Mouse (Mus musculus) ovary, postnatal 36 days (tissue): ENCODE measurements around the gene Pard3b.
"Not testable (repeated sequence)": the region's sequence is repeated elsewhere in the genome, so short reads cannot be mapped to it uniquely, and the experiment has no call there.

ENCODE experiments used
- DNase-seq: peaks from one replicate; pipeline ENCODE4 v3.0.0; 2022; ENCODE audit warnings: low spot score, mixed read lengths

Pard3b gene

GRCm38 (mm10) chr1:62576939-62577590 lies 938.4 kb downstream of the Pard3b start:
- DNase-seq: no peak

DNA sequence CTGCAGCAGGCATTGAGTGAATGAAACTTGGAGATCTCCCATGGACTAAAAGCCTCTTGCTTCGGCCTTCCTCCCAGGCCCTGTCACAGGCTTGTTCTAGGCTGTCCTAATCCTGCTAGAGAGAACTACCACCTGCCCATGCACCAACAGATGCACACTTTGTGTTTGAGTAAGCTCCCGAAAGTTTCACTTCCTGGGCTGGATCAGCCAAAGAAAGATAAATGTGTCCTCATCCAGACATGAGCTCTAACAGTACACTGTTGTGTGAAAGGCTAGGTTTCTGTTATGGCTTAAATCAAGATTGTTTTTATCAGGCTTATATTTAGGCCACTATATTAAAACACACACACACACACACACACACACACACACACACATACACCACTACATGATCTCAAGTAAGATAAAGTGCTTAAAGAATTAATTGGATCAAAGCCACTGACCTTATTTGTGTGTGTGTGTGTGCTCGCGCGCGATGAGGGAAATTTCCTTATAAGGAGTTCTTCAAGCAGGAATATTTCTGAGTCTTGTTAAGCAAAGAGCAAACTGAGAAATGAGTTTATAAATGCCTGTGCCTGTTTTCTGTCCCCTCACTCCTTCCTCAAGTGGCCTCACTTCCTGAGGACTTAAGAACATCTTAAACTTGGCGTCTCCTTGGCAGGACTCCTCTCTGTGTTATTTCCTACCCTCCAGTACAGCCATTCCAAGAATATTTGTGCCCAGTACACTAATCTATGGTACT lies 940.6 kb downstream of the Pard3b start:
- no peak for DNase-seq

GRCm38 (mm10) chr1:62580314-62580935 lies 941.8 kb downstream of the Pard3b start:
- no peak for DNase-seq

GRCm38 (mm10) chr1:62582476-62582875 lies 943.9 kb downstream of the Pard3b start:
- DNase-seq: no peak

GRCm38 (mm10) chr1:62587536-62587935 lies 948.9 kb downstream of the Pard3b start:
- no peak for DNase-seq

- DNase-seq: no peak
Observed at GRCm38 (mm10) chr1:62591296-62592031, 952.8 kb downstream of the Pard3b start.

DNA sequence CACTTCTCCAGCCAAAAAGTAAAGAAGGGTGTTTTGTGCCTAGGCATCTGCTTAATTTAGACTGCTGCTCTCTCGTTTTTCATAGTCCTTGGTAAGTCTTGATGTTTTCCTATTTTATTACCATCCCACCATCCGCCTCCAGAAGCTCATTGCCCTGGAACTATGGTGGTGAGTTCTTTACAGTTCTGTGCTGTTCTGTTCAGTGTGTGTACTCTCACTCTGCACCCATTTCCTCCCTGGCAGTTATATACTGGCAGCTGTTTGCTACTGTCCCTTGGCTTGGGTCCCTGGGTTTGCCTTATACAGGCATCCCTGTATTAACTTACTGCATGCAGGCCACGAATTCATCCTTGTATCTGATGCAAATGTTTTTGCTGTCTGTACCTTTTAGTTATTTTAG lies 956.8 kb downstream of the Pard3b start:
- no peak for DNase-seq

GRCm38 (mm10) chr1:62597751-62598400 lies 959.3 kb downstream of the Pard3b start:
- DNase-seq: no peak

DNA sequence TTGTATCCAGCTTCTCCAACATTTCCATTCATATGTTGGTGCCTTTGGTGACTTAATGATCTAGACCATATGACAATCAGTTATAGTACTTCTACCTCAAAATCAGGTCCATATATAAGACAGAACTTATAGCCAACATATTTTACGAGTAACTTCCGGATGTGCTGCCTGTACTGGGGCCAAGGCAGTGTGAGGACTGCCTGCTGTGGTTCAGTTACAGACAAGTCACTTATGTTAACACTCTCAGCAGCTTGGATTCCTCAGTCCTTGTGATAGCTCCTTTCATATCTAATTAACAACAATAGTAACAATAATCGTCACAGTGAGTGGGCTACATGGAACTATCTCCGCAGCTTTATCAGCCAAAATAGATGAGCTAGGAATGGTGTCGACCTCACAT lies 959.9 kb downstream of the Pard3b start:
- no peak for DNase-seq

- DNase-seq: not testable (repeated sequence)
Observed at GRCm38 (mm10) chr1:62604644-62605043, 966.0 kb downstream of the Pard3b start.

DNA sequence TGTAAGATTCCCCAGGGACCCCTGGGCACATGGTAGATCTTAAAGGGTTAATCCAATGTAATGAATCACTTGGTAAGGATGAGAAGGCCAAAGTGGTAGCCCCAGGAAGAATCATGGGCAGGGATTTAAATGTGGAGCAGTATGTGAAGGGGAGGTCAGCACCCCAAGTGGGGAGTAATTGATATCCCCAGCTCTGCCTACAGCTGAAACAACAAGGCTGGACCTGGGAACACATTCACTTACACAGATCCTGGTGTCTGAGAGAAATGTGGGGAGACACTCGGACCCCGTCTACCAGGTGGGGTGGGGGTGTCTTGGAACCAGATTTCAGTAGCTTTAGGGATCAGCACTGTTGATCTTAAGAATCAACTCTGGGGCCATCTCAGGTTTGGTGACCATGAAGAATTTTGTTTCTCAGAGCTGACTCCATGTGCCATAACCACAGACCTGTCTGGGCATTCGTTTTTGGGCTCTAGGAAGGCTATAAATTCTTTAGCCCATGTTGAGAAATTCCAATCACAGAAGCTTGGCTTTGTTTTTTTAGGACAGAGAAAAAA lies 979.6 kb downstream of the Pard3b start:
- DNase-seq: no peak

- no peak for DNase-seq
Observed at GRCm38 (mm10) chr1:62619456-62619855, 980.8 kb downstream of the Pard3b start.

DNA sequence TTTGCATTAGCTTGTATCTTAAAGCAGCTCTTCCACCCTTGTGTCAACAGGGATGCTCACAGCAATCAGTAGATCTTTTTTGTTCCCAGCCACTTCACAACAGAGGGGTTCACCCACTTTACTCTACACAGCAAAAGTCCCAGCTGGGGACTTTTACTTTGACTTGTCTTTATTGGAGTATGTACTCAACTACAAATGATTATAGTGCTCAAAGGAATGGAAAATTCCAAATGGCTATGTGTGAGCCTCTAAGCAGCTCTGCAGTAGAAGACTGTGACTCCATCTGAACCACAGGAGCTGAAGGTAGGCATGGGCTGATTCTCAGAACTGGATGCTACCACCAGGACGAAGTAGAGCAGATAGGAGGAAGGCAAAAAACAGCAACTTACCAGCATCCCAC lies 983.8 kb downstream of the Pard3b start:
- DNase-seq: no peak

- no peak for DNase-seq
Observed at GRCm38 (mm10) chr1:62624166-62624565, 985.5 kb downstream of the Pard3b start.

- no peak for DNase-seq
Observed at GRCm38 (mm10) chr1:62624836-62625235, 986.2 kb downstream of the Pard3b start.

DNA sequence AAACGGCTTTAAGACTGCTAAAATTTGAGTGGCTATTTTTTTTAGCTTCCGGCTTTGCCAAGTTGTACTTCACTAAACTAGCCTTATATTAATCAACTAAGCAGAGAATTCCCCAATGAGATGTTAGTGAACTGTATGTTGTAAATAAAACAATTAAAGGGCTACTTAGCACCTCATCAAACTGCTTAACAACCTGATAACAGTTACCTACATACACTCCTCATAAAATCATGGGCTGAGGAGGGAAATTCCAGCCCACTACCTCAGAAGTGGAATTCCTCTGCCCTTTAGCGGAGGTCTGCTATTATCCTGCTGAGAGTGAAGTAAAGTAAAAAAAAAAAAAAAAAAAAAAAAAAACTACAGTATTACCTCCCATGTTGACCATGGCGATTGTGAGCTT lies 986.7 kb downstream of the Pard3b start:
- no peak for DNase-seq

DNA sequence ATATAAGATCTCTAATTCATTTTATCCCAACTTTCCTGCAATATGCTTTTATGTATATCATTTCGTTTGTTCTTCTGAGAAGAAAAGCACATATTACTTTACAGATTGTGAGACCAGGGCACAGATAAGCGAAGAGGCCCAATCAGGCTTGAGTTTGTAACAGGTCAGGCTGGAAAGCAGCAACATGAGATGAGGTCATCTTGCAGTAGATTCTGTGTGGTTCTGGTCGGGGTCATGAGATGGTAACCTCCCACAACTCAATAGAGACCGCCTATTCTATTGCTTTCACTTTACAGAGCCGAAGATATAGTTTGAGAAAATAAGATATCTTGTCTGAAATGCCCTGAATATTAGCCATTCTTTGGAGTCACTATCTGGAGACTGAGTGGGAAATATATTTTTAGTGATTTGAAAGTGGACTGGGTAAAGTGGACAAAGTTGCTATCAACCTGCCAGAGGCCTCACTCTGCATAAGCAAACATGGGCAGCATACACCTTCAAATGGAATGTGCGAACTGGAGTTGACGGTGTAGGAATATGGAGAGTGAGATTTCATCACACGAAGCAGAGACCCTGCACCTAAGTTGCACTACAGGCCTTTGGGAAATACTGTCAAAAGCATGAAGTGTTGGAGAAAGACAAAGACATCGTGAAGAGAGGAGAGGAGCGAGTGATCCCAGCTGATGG lies 987.3 kb downstream of the Pard3b start:
- DNase-seq: no peak

- no peak for DNase-seq
Observed at GRCm38 (mm10) chr1:62629952-62630351, 991.3 kb downstream of the Pard3b start.

DNA sequence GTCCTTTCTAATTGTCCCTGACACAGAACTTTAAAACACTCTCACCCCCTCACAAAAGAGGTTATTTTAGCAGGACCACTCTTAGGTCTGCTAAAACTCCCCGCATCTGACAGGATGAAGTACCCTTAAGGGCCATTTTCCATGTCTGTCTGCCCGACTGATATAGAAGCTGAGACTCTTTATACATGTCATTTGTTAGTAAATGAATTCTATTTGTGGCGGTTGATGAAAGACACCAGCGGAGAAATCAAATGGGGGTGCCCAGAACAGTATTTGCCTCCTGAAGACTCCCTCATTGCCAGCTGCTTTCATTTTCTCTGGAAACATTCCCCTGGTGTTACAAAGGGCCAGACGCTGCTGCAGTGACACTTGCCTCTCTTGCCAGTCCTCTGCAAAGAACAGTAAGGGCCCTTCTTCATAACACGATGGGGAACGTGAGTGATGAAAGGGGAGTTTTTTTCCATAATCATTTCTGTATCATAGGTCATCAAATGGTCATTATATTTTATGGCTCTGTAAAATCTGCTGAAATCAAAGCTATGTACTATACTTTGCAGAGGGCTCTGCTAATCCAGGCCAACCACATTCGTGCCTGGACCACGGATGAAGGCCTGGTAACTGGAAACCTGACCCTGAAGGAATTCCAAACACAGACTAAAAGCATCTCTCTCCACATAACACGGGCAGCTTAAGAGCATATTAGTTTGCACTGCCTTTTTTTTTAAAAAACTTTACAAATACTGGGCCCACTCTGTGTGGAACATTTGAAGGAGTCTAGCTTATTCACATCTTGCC lies 993.1 kb downstream of the Pard3b start:
- no peak for DNase-seq

DNA sequence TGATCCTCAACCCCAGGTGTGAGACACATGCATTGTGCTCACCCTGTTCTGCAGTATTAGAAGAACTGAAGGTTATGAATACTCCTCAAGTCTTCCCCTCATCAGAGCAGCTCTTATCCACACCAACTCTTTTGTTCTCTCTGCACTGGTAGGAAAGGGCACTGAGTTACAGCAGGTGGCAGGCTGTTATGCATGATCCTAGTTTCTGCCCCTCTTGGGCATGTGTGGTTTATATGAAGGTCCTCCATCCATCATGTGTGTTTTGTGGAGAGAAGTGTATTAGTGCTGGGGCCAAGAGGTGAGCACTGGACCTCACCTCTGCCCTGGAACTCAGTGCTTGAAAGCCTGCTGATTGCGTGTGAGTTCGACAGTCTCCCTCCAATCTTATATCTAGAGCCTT lies 994.3 kb downstream of the Pard3b start:
- DNase-seq: no peak
